Comparison of ENCODE assay signal across 8 mouse cellular contexts in genomic region chr6:120916074-120916971, GRCm38 (mm10). TPM values are rescaled to one million over a fixed set of nuclear protein-coding genes. Genes with fewer than 3 reads are reported as not detected.
A peak's percentile ranks its signal among the peaks of the same experiment; 100 is the strongest.
DNase-seq lines count a peak whose midpoint lies in the region; ATAC-seq and TF ChIP-seq lines count a peak whose summit lies in the region.

Bid (minus strand) TSS chr6:120916853.

- peak within 1 kb of the TSS; percentile 90 for H3K27ac ChIP-seq in bone marrow macrophage, adult 2 months (ENCODE audit: insufficient read depth, low read depth, low read length)
- no peak within 1 kb of the TSS for H3K27ac ChIP-seq in heart, embryonic 11.5 days (ENCODE audit: low read depth, low read length)
- no peak within 1 kb of the TSS for H3K27ac ChIP-seq in kidney, embryonic 15.5 days
- H3K27ac ChIP-seq in limb, embryonic 15.5 days = no peak within 1 kb of the TSS
- H3K27ac ChIP-seq in midbrain, postnatal 0 days (ENCODE audit: low read depth, low read length) = peak within 1 kb of the TSS; percentile 62

- no peaks in the 10 kb centered on the region for H3K9me3 ChIP-seq in heart, embryonic 11.5 days (replicated peaks; ENCODE audit: control insufficient read depth, low read length)
- H3K9me3 ChIP-seq in kidney, embryonic 15.5 days (replicated peaks) = no peaks in the 10 kb centered on the region
- no peaks in the 10 kb centered on the region for H3K9me3 ChIP-seq in limb, embryonic 15.5 days
- no peaks in the 10 kb centered on the region for H3K9me3 ChIP-seq in midbrain, postnatal 0 days (ENCODE audit: low read length)

- peak; percentile 82 for ATAC-seq in erythroblast, adult 5-6 weeks (replicated peaks; ENCODE audit: low FRiP score, poor library complexity, severe bottlenecking)
- ATAC-seq in heart, embryonic 11.5 days (replicated peaks; ENCODE audit: insufficient number of reproducible peaks, low FRiP score, low TSS enrichment) = peak; percentile 85
- peak; percentile 93 for ATAC-seq in kidney, embryonic 15.5 days (replicated peaks; ENCODE audit: low FRiP score)
- ATAC-seq in limb, embryonic 15.5 days (ENCODE audit: insufficient number of reproducible peaks, low FRiP score, low TSS enrichment, low read depth) = peak; percentile 80
- ATAC-seq in midbrain, postnatal 0 days (ENCODE audit: low FRiP score) = peak; percentile 87

- peaks cover 23% of the 10 kb centered on the region for H3K36me3 ChIP-seq in C2C12 (ENCODE audit: control insufficient read depth, insufficient read depth)
- H3K36me3 ChIP-seq in heart, embryonic 11.5 days (ENCODE audit: control insufficient read depth, insufficient read depth, low read length) = no peaks in the 10 kb centered on the region
- H3K36me3 ChIP-seq in kidney, embryonic 15.5 days = no peaks in the 10 kb centered on the region
- H3K36me3 ChIP-seq in limb, embryonic 15.5 days = no peaks in the 10 kb centered on the region
- H3K36me3 ChIP-seq in midbrain, postnatal 0 days (ENCODE audit: insufficient read depth, low read length) = no peaks in the 10 kb centered on the region

- under 1% methylated on average over 59 of the region's 67 CpGs for WGBS in heart, embryonic 11.5 days (ENCODE audit: insufficient replicate concordance)
- 1% methylated on average over 63 of the region's 67 CpGs for WGBS in kidney, embryonic 15.5 days
- 2% methylated on average over 67 of the region's 67 CpGs for WGBS in limb, embryonic 15.5 days
- 2% methylated on average over 63 of the region's 67 CpGs for WGBS in midbrain, postnatal 0 days

- H3K4me2 ChIP-seq in heart, embryonic 11.5 days = peak within 1 kb of the TSS; percentile 99
- H3K4me2 ChIP-seq in kidney, embryonic 15.5 days = peak within 1 kb of the TSS; percentile 98
- peak within 1 kb of the TSS; percentile 95 for H3K4me2 ChIP-seq in limb, embryonic 15.5 days
- peak within 1 kb of the TSS; percentile 92 for H3K4me2 ChIP-seq in midbrain, postnatal 0 days (ENCODE audit: low read depth, low read length, poor library complexity, severe bottlenecking)

- no peak for TF ChIP-seq CTCF in C2C12 (IDR thresholded peaks at IDR 0.05; ENCODE audit: control insufficient read depth, insufficient read depth, insufficient read length)
- TF ChIP-seq CTCF in bone marrow macrophage, adult 2 months (IDR thresholded peaks at IDR 0.05; ENCODE audit: low read depth, low read length) = no peak
- no peak for TF ChIP-seq CTCF in midbrain, postnatal 0 days (IDR thresholded peaks at IDR 0.05)

- DNase-seq in midbrain, postnatal 0 days (ENCODE audit: low spot score) = peak; percentile 70
- peak; percentile 93 to 95 for DNase-seq in spleen, postnatal 14 days (ENCODE audit: low spot score in 2 of 2)

- peaks cover 53% of the 10 kb centered on the region for H3K4me1 ChIP-seq in bone marrow macrophage, adult 2 months (ENCODE audit: control insufficient read depth, insufficient read depth, low read length)
- peaks cover 11% of the 10 kb centered on the region for H3K4me1 ChIP-seq in heart, embryonic 11.5 days (ENCODE audit: control insufficient read depth, insufficient read depth, low read length)
- H3K4me1 ChIP-seq in kidney, embryonic 15.5 days = peaks cover 29% of the 10 kb centered on the region
- H3K4me1 ChIP-seq in limb, embryonic 15.5 days = peaks cover 18% of the 10 kb centered on the region; the same call in 1 of the 2 replicates
- no peaks in the 10 kb centered on the region for H3K4me1 ChIP-seq in midbrain, postnatal 0 days (ENCODE audit: insufficient read depth, low read length)

- H3K79me3 ChIP-seq in C2C12 (ENCODE audit: low read depth) = peaks cover 45% of the 10 kb centered on the region

- peak within 1 kb of the TSS; percentile 82 for H3K4me3 ChIP-seq in C2C12 (ENCODE audit: insufficient read depth, poor library complexity, severe bottlenecking)
- H3K4me3 ChIP-seq in bone marrow macrophage, adult 2 months (ENCODE audit: insufficient read depth, low read length) = peak within 1 kb of the TSS; percentile 89
- peak within 1 kb of the TSS; percentile 63 for H3K4me3 ChIP-seq in heart, embryonic 11.5 days (ENCODE audit: low read depth, low read length)
- peak within 1 kb of the TSS; percentile 64 for H3K4me3 ChIP-seq in kidney, embryonic 15.5 days (replicated peaks)
- H3K4me3 ChIP-seq in limb, embryonic 15.5 days = peak within 1 kb of the TSS; percentile 63
- peak within 1 kb of the TSS; percentile 72 for H3K4me3 ChIP-seq in midbrain, postnatal 0 days (ENCODE audit: low read depth, low read length)

- H3K27me3 ChIP-seq in C2C12 (ENCODE audit: control insufficient read depth, insufficient read depth, insufficient read length) = no peaks in the 10 kb centered on the region
- H3K27me3 ChIP-seq in heart, embryonic 11.5 days (ENCODE audit: control insufficient read depth, insufficient read depth, low read length) = peaks cover 3% of the 10 kb centered on the region; the same call in 1 of the 2 replicates
- H3K27me3 ChIP-seq in kidney, embryonic 15.5 days = 0 out of 2 replicates have a peak, but pooled peaks cover 6% of the 10 kb centered on the region
- H3K27me3 ChIP-seq in limb, embryonic 15.5 days = no peaks in the 10 kb centered on the region
- no peaks in the 10 kb centered on the region for H3K27me3 ChIP-seq in midbrain, postnatal 0 days (ENCODE audit: insufficient read depth, low read length)

- peak within 1 kb of the TSS; percentile 83 for H3ac ChIP-seq in C2C12 (ENCODE audit: control insufficient read depth, insufficient read length, low read depth)

- H3K79me2 ChIP-seq in C2C12 (ENCODE audit: control insufficient read depth, insufficient read depth) = peaks cover 52% of the 10 kb centered on the region

- peak within 1 kb of the TSS; percentile 68 for H3K9ac ChIP-seq in heart, embryonic 11.5 days (ENCODE audit: low read depth, low read length)
- H3K9ac ChIP-seq in kidney, embryonic 15.5 days = peak within 1 kb of the TSS; percentile 65
- peak within 1 kb of the TSS; percentile 39 for H3K9ac ChIP-seq in limb, embryonic 15.5 days
- peak within 1 kb of the TSS; percentile 78 for H3K9ac ChIP-seq in midbrain, postnatal 0 days (replicated peaks; ENCODE audit: low read length, poor library complexity, severe bottlenecking)

- TF ChIP-seq POLR2A in bone marrow macrophage, adult 2 months (IDR thresholded peaks at IDR 0.05; ENCODE audit: borderline replicate concordance, low read depth, low read length) = no peak

TF ChIP-seq in C2C12, 6 proteins besides CTCF, POLR2A, EP300 and RAD21:
- TF ChIP-seq MAX (IDR thresholded peaks at IDR 0.05) (peak; percentile 37), FOSL1 (IDR thresholded peaks at IDR 0.05; ENCODE audit: insufficient read depth, low read length, poor library complexity, severe bottlenecking) (no peak)

RNA-seq across cellular contexts. Expression of gene Bid, which starts in this region (rescaled TPM):
- polyA plus RNA-seq in C2C12 (2012; fragmentation: generic; extraction: Trizol) = 48.1 TPM
- 28.1 and 28.9 TPM in 2 replicates for polyA plus RNA-seq in bone marrow macrophage, adult 2 months (2012; ENCODE audit: insufficient read depth, insufficient read length, missing spikeins)
- total RNA-seq in erythroblast, adult 5-6 weeks (2015; ENCODE audit: low replicate concordance) = 19.6 and 21.3 TPM in 2 replicates
- 5.6 and 9.9 TPM in 2 replicates for total RNA-seq in erythroblast, adult 5-6 weeks (2017; ENCODE audit: low replicate concordance)
- polyA plus RNA-seq in heart, embryonic 11.5 days (2014; fragmentation: Nextera tagmentation; extraction: Ambion mirVana) = 10.2 and 12.2 TPM in 2 replicates
- 22.2 and 23.8 TPM in 2 replicates for polyA plus RNA-seq in kidney, embryonic 15.5 days (2015; fragmentation: Nextera tagmentation; extraction: Ambion mirVana)
- 16.4 and 17.0 TPM in 2 replicates for polyA plus RNA-seq in limb, embryonic 15.5 days (2015; fragmentation: Nextera tagmentation; extraction: Ambion mirVana)
- total RNA-seq in midbrain, postnatal 0 days (2014; rRNA removed) = 36.3 and 40.0 TPM in 2 replicates
- 55.6 and 58.7 TPM in 2 replicates for polyA plus RNA-seq in midbrain, postnatal 0 days (2015; fragmentation: Nextera tagmentation; extraction: Ambion mirVana)

Comparison
In these comparisons a context has a peak if more than half of its experiments do, and no peak if none do; other contexts are left out.
1. H3K27ac ChIP-seq: peak in bone marrow macrophage, adult 2 months (single experiment) and midbrain, postnatal 0 days (single experiment); none in heart, embryonic 11.5 days (single experiment), kidney, embryonic 15.5 days (single experiment) and limb, embryonic 15.5 days (single experiment).
2. Peak in every context shown above with its lines, with median percentiles within 50 percentile points of each other: H3K4me3 ChIP-seq, ATAC-seq, H3K4me2 ChIP-seq and H3K9ac ChIP-seq.